Mouse (Mus musculus): ENCODE results near the gene Kncn.

DNA sequence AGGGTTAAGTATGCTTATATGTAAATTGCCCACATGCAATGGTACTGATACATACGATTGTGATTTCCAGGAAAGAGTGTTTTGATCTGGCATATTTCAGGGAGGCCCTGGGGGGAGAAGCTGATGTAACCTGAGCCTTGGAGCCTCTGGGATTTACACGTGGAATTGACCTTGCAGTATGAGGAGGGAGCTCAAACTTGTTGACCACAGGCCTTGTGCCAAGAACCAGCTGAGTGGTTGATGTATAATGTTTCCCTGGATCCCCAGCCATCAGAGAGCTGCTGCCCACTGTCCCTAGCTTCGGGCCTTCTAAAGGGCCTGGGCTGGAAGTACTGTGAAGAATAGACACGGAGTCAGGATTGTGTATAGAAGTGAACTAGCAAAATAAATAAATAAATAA lies 44.2 kb upstream of the Kncn start:
- TF ChIP-seq GATA1 (IDR thresholded peaks at IDR 0.05; ENCODE audit: low read length) (no peak), TAL1 (IDR thresholded peaks at IDR 0.05; ENCODE audit: low read length) (no peak)
